Mouse (Mus musculus): Measurements from ENCODE around the gene N4bp2.

DNA sequence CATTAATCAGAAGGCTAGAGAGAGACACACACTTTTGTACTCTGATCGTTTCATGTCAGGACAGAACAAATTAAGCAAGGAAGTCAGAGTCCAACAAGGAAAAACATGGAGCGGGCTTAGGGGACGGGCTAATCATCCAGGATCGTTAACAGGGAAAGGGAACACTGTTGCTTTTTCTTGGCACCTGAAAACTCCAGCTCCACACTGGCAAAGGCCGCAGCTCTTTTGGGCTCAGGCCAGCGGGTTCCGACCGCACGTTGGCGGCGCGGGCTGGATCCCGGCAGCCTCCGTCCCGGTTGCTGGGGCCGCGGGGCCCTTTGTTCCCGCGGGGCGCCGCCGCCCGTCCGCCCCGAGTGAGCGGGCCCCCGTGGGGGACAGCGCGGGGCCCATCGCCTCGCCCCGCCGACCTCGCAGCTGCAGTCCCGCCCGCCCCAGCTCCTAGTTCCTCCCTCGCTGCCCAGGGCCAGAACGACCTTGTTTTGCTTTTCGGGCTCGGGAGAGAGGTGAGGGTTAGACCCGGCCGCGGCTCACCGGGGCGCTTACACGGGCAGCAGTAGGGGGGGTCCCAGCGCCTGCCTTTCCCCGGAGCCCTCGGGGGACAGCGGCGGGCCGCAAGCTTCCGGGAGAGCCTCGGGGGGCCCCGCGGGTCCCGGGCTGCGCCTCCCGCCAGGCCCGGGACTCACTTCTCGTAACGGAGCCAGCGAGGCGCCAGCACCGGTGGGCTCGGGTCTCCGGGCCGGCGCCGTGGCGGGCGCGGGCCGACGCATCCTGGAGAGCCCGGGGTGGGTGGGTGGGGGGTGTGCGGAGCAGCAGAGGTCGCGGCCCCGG, at the start of gene N4bp2:
- no peak for TF ChIP-seq CTCF (IDR thresholded peaks at IDR 0.05; ENCODE audit: low read depth)
- 0 out of 2 replicates have a peak, but pooled peaks have one; percentile 5 for TF ChIP-seq EP300 (IDR thresholded peaks at IDR 0.05; ENCODE audit: low read depth)
